Mouse (Mus musculus): ENCODE measurements around the gene Cacna1c. TPM values are rescaled to one million over a fixed set of nuclear protein-coding genes. Genes with fewer than 3 reads are reported as not detected.

Gene Cacna1c
- polyA plus RNA-seq, 1 experiment from 2014 or later = 9.8 TPM

GRCm38 (mm10) chr6:118865777-118866380 lies 330.3 kb downstream of the Cacna1c start:
- H3K4me2 ChIP-seq (replicated peaks; ENCODE audit: low read depth, low read length) = no peak overlapping the region
- no peak overlapping the region for H3K9ac ChIP-seq (replicated peaks; ENCODE audit: low read depth, low read length)
- no peaks in the 10 kb centered on the region for H3K36me3 ChIP-seq (ENCODE audit: control insufficient read depth, insufficient read depth, low read length)
- H3K4me1 ChIP-seq (ENCODE audit: control insufficient read depth, insufficient read depth, low read length) = no peaks in the 10 kb centered on the region
- no peak for ATAC-seq (ENCODE audit: insufficient number of reproducible peaks, insufficient read depth, low FRiP score, low read depth)
- no peak overlapping the region for H3K4me3 ChIP-seq (ENCODE audit: low read depth, low read length)
- no peak overlapping the region for H3K27ac ChIP-seq (ENCODE audit: low read length)
- no peaks in the 10 kb centered on the region for H3K9me3 ChIP-seq (ENCODE audit: control insufficient read depth, low read depth, low read length)
- H3K27me3 ChIP-seq (ENCODE audit: control insufficient read depth, insufficient read depth, low read length) = no peaks in the 10 kb centered on the region
- WGBS = 74% methylated on average over 5 of the region's 5 CpGs

DNA sequence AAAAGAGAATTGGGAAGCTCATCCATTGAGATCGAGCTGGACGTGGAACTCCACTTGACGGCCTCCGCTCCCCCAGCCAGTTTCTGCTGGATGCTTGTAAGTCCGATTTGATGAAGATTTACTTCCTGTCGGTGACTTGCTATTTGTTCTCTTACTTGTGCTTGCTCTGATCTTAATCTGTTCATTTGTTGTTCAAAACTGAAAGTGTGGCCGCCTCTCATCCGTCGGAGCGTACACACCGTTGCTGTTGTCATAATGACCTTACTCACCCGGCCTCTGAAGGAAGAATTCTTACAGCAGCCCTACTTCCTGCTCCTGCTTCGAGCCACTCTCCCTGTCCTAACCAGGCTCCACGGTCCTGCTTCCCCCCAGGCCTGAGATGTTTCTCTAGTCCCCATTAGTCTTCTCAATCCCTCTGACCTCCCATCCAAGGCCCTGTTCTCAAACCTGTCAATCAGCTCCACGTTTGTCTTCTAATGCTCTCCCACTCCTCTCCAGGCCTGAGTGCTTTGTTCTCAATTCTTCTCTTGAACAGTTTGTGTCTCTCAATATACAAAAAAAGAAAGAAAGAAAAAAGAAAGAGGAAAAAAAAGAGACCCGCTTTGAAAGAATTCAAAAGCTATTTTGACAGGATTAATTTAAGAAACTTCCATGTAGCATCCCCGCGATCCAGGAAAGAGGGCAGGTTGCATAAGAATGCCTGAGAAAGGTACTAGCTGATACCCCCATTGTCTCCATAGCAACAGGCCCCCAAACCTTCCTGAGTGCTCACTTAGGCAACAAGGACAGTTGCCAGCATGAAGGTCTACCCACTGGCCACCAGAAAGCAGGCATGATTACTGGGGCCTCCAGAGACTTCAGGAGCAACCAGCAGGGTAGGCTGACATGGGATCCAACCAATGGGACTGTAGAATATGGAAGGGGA lies 331.3 kb downstream of the Cacna1c start:
- WGBS = 57% methylated on average over 18 of the region's 18 CpGs
- no peaks in the 10 kb centered on the region for H3K9me3 ChIP-seq (ENCODE audit: control insufficient read depth, low read depth, low read length)

GRCm38 (mm10) chr6:118862727-118863126 lies 333.5 kb downstream of the Cacna1c start:
- Histone ChIP-seq H3K4me3 (ENCODE audit: low read depth, low read length) (no peak overlapping the region), H3K9me3 (ENCODE audit: control insufficient read depth, low read depth, low read length) (no peaks in the 10 kb centered on the region), H3K9ac (replicated peaks; ENCODE audit: low read depth, low read length) (no peak overlapping the region), H3K4me1 (ENCODE audit: control insufficient read depth, insufficient read depth, low read length) (no peaks in the 10 kb centered on the region), H3K36me3 (ENCODE audit: control insufficient read depth, insufficient read depth, low read length) (no peaks in the 10 kb centered on the region), H3K27ac (ENCODE audit: low read length) (no peak overlapping the region), H3K4me2 (replicated peaks; ENCODE audit: low read depth, low read length) (no peak overlapping the region), H3K27me3 (ENCODE audit: control insufficient read depth, insufficient read depth, low read length) (no peaks in the 10 kb centered on the region)
- no peak for ATAC-seq (ENCODE audit: insufficient number of reproducible peaks, insufficient read depth, low FRiP score, low read depth)
- WGBS = 84% methylated on average over 9 of the region's 9 CpGs

More for the DNA sequence above, 331.3 kb downstream of the Cacna1c start:
- Histone ChIP-seq H3K27me3 (ENCODE audit: control insufficient read depth, insufficient read depth, low read length) (no peaks in the 10 kb centered on the region), H3K9ac (replicated peaks; ENCODE audit: low read depth, low read length) (no peak overlapping the region), H3K27ac (ENCODE audit: low read length) (no peak overlapping the region), H3K4me1 (ENCODE audit: control insufficient read depth, insufficient read depth, low read length) (no peaks in the 10 kb centered on the region), H3K4me2 (replicated peaks; ENCODE audit: low read depth, low read length) (no peak overlapping the region), H3K36me3 (ENCODE audit: control insufficient read depth, insufficient read depth, low read length) (no peaks in the 10 kb centered on the region), H3K4me3 (ENCODE audit: low read depth, low read length) (no peak overlapping the region)
- ATAC-seq (ENCODE audit: insufficient number of reproducible peaks, insufficient read depth, low FRiP score, low read depth) = no peak

DNA sequence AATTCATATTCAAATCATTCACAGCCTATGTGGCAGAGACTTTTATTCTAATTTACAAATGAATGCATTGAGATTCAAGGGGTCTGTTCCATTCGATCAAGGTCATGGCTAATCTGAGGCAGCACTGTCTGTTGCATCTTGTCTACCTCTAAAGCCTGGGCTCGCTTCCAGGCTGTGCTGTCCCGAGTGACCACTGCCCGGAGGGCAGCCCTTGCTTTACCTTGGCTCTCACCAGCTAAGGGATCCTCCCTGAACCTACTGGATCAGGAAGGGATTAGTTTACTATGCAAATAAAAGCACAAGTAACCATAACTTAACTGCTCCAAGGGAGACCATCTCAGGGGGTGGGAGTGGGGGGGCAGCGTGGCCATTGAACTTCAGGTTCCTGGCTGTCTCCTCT lies 334.1 kb downstream of the Cacna1c start:
- no peak for ATAC-seq (ENCODE audit: insufficient number of reproducible peaks, insufficient read depth, low FRiP score, low read depth)
- Histone ChIP-seq H3K4me1 (ENCODE audit: control insufficient read depth, insufficient read depth, low read length) (no peaks in the 10 kb centered on the region), H3K9me3 (ENCODE audit: control insufficient read depth, low read depth, low read length) (no peaks in the 10 kb centered on the region), H3K9ac (replicated peaks; ENCODE audit: low read depth, low read length) (no peak overlapping the region), H3K36me3 (ENCODE audit: control insufficient read depth, insufficient read depth, low read length) (no peaks in the 10 kb centered on the region), H3K27ac (ENCODE audit: low read length) (no peak overlapping the region), H3K27me3 (ENCODE audit: control insufficient read depth, insufficient read depth, low read length) (no peaks in the 10 kb centered on the region), H3K4me3 (ENCODE audit: low read depth, low read length) (no peak overlapping the region), H3K4me2 (replicated peaks; ENCODE audit: low read depth, low read length) (no peak overlapping the region)
- 90% methylated on average over 5 of the region's 5 CpGs for WGBS

DNA sequence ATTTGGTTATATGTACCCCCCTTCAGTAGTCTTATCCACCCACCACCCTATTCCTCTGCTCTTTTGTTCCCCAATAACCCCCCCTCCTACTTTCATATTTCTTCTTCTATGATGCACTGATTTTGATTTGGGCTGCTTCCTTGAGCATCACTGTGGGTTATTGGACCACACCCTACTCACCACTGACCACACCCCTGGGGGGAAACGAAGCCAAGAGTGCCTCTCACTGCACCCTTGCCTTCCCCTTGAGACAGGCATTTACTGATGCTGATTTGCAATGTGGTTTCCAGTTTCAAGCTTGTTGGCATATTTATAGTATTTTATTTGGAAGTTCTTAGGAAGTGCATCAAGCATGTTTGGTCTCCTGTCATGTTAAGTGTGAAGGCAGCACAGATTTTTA lies 337.8 kb downstream of the Cacna1c start:
- Histone ChIP-seq H3K4me2 (replicated peaks; ENCODE audit: low read depth, low read length) (no peak overlapping the region), H3K4me3 (ENCODE audit: low read depth, low read length) (no peak overlapping the region), H3K4me1 (ENCODE audit: control insufficient read depth, insufficient read depth, low read length) (no peaks in the 10 kb centered on the region), H3K36me3 (ENCODE audit: control insufficient read depth, insufficient read depth, low read length) (no peaks in the 10 kb centered on the region), H3K27ac (ENCODE audit: low read length) (no peak overlapping the region), H3K9ac (replicated peaks; ENCODE audit: low read depth, low read length) (no peak overlapping the region), H3K9me3 (ENCODE audit: control insufficient read depth, low read depth, low read length) (no peaks in the 10 kb centered on the region), H3K27me3 (ENCODE audit: control insufficient read depth, insufficient read depth, low read length) (no peaks in the 10 kb centered on the region)
- whole genome bisulfite sequencing = 41% methylated on average over 1 of the region's 1 CpGs
- no peak for ATAC-seq (ENCODE audit: insufficient number of reproducible peaks, insufficient read depth, low FRiP score, low read depth)

GRCm38 (mm10) chr6:118852131-118852530 lies 344.1 kb downstream of the Cacna1c start:
- H3K27ac ChIP-seq (ENCODE audit: low read length) = no peak overlapping the region
- H3K4me2 ChIP-seq (replicated peaks; ENCODE audit: low read depth, low read length) = no peak overlapping the region
- no peaks in the 10 kb centered on the region for H3K4me1 ChIP-seq (ENCODE audit: control insufficient read depth, insufficient read depth, low read length)
- no peak for ATAC-seq (ENCODE audit: insufficient number of reproducible peaks, insufficient read depth, low FRiP score, low read depth)
- H3K9ac ChIP-seq (replicated peaks; ENCODE audit: low read depth, low read length) = no peak overlapping the region
- H3K36me3 ChIP-seq (ENCODE audit: control insufficient read depth, insufficient read depth, low read length) = no peaks in the 10 kb centered on the region
- 79% methylated on average over 6 of the region's 6 CpGs for WGBS
- H3K4me3 ChIP-seq (ENCODE audit: low read depth, low read length) = no peak overlapping the region
- no peaks in the 10 kb centered on the region for H3K27me3 ChIP-seq (ENCODE audit: control insufficient read depth, insufficient read depth, low read length)
- H3K9me3 ChIP-seq (ENCODE audit: control insufficient read depth, low read depth, low read length) = no peaks in the 10 kb centered on the region

GRCm38 (mm10) chr6:118851086-118851485 lies 345.1 kb downstream of the Cacna1c start:
- Histone ChIP-seq H3K27me3 (ENCODE audit: control insufficient read depth, insufficient read depth, low read length) (no peaks in the 10 kb centered on the region), H3K9me3 (ENCODE audit: control insufficient read depth, low read depth, low read length) (no peaks in the 10 kb centered on the region), H3K9ac (replicated peaks; ENCODE audit: low read depth, low read length) (no peak overlapping the region), H3K4me1 (ENCODE audit: control insufficient read depth, insufficient read depth, low read length) (no peaks in the 10 kb centered on the region), H3K36me3 (ENCODE audit: control insufficient read depth, insufficient read depth, low read length) (no peaks in the 10 kb centered on the region), H3K4me3 (ENCODE audit: low read depth, low read length) (no peak overlapping the region), H3K4me2 (replicated peaks; ENCODE audit: low read depth, low read length) (no peak overlapping the region), H3K27ac (ENCODE audit: low read length) (no peak overlapping the region)
- ATAC-seq (ENCODE audit: insufficient number of reproducible peaks, insufficient read depth, low FRiP score, low read depth) = no peak
- WGBS = 89% methylated on average over 3 of the region's 3 CpGs

DNA sequence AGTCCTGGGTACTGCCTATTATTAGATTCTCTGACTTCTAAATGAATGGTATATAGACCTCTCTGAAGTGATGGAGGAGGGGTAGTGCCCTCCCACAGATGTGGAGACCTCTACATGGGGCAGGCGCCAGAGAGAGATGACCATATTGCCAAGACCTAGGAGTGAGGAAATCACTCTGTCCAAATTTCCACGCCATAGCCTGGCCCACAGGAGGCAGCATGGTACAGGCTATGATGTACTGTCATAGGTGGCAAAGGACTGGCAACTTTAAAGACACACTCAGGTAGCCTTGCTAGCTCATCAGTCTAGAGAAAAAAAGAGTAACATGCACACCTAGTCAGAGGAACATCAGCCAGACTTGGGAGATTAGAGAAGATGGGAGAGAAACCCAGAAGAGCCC lies 347.6 kb downstream of the Cacna1c start:
- WGBS = 87% methylated on average over 2 of the region's 2 CpGs

More for the DNA sequence above, 347.6 kb downstream of the Cacna1c start:
- H3K9ac ChIP-seq (replicated peaks; ENCODE audit: low read depth, low read length) = no peak overlapping the region
- H3K9me3 ChIP-seq (ENCODE audit: control insufficient read depth, low read depth, low read length) = no peaks in the 10 kb centered on the region
- no peak for ATAC-seq (ENCODE audit: insufficient number of reproducible peaks, insufficient read depth, low FRiP score, low read depth)
- no peak overlapping the region for H3K4me3 ChIP-seq (ENCODE audit: low read depth, low read length)
- H3K36me3 ChIP-seq (ENCODE audit: control insufficient read depth, insufficient read depth, low read length) = no peaks in the 10 kb centered on the region
- no peak overlapping the region for H3K27ac ChIP-seq (ENCODE audit: low read length)
- H3K27me3 ChIP-seq (ENCODE audit: control insufficient read depth, insufficient read depth, low read length) = no peaks in the 10 kb centered on the region
- no peak overlapping the region for H3K4me2 ChIP-seq (replicated peaks; ENCODE audit: low read depth, low read length)
- H3K4me1 ChIP-seq (ENCODE audit: control insufficient read depth, insufficient read depth, low read length) = no peaks in the 10 kb centered on the region

All from stomach, embryonic 14.5 days (tissue).